Mouse (Mus musculus) thymus, adult 2 months (tissue): ENCODE measurements around the gene Pla2g15.

Source experiments
- CTCF ChIP-seq: fragments of 200-500 bp; IDR thresholded peaks from 2 replicates; pipeline ENCODE4 v1.5.1; 2012; ENCODE audit warnings: mild to moderate bottlenecking, control low read depth, low read length, moderate library complexity, borderline replicate concordance; ENCODE audit not compliant: control insufficient read depth, poor library complexity, insufficient read depth; ENCODE audit errors: extremely low read depth
- POLR2A ChIP-seq: fragments of 200-500 bp; IDR thresholded peaks from 2 replicates; pipeline ENCODE4 v1.6.1; 2012; ENCODE audit warnings: mild to moderate bottlenecking, low read length, control low read depth, moderate library complexity; ENCODE audit not compliant: control insufficient read depth, poor library complexity, insufficient read depth; ENCODE audit errors: extremely low read depth

- TF ChIP-seq POLR2A (no peak), CTCF (no peak)
Observed at GRCm38 (mm10) chr8:106146014-106146413, 4.2 kb upstream of the Pla2g15 start.
